Mouse (Mus musculus) adrenal gland, postnatal 10 days (tissue): ENCODE results near the gene Lgr4. TPM values are rescaled to one million over a fixed set of nuclear protein-coding genes. Genes with fewer than 3 reads are reported as not detected.

Experiments used
- DNase-seq: peaks from one replicate; pipeline ENCODE4 v3.0.0; 2021; ENCODE audit warnings: mixed read lengths
- total RNA-seq, 2 experiments: library from RNA; stranded (reverse); gene quantifications; 2 replicates each; pipeline ENCODE4 v1.2.3; 2021

Gene Lgr4
- total RNA-seq, 2 experiments from 2014 or later, result 70.3 to 71.4 TPM

GRCm38 (mm10) chr2:109976181-109976580, 58.7 kb downstream of the Lgr4 start:
- DNase-seq, result no peak

DNA sequence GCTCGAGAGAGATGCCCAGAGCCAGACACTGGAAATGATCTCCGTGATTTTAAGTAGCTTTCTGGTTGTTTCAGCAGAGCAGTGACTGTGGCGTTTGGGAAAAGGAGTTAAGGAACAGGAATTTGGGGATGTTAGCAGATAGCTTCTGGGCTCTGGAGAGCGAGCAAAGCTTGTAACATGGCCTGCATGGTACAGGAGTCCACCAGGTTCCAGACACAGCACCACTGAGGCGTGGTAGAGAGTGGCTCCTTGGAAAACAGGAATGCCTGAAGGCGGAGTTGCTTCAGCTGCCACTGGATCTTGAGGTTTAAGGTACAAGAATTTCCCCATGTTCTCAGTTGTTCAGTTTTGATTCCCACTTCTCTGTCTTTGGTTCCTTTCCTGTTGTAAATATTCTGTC, 59.9 kb downstream of the Lgr4 start:
- no peak for DNase-seq

DNA sequence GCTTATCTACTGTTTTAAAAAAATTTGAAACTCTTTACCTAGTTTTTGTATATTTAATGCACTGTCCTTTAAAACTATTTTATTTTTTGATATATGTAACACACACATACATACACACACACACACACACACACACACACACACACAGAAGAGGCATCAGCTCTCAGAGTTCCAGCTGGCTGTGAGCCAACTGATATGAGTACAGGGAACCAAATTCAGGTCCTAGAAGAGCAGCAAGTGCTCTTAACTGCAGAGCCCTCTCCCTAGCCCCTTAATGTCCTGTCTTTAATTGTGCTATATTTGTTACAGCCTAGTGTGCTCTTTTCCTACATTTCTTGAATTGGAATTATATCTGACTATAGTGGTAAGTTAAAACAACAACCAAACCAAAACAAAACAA, 61.8 kb downstream of the Lgr4 start:
- peak; percentile 57 for DNase-seq

DNA sequence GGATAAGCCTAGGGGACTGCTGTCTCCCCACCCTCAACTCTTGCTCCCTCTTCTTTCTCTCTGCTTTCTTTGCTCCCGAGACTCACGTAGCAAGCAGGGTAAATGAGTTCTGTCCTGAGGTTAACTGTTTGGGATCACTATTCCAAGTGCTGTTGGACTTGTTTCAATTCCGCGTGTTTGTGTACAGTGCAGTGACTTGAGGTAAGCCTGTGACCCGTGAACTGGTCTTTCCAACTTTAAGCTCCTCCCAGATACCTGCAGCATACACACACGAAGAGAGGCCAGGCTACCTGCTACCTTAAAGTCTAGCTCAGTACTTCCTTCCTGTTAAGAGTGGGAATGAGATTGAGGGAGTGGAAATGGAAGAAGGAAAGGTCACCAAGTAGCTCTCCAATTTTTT, 66.0 kb downstream of the Lgr4 start:
- no peak for DNase-seq

DNA sequence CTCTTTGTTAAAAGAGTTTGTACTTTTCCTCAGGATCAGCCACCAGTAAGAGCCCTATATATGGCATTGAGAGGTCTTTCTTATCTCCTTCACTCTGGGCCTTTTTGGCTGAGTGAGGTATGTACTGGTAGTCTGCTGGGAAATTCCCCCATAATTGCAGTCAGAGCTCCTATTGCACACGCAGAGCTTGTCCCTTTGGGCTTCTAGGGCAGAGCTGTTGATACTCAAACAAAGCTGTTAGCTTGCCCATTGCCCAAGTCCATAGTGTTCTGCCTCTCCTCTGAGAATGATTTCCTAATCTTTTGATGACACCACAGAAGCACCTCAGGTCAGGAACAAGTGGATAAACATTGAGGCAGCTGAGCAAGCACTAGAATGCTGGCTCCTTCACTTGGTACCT, 67.5 kb downstream of the Lgr4 start:
- DNase-seq, result no peak

GRCm38 (mm10) chr2:109985560-109985959, 68.1 kb downstream of the Lgr4 start:
- no peak for DNase-seq

- DNase-seq, result no peak
Measured at GRCm38 (mm10) chr2:109986036-109986785, 68.8 kb downstream of the Lgr4 start.

- DNase-seq, result no peak
Measured at GRCm38 (mm10) chr2:109987946-109988345, 70.5 kb downstream of the Lgr4 start.

GRCm38 (mm10) chr2:109989196-109989595, 71.7 kb downstream of the Lgr4 start:
- no peak for DNase-seq

DNA sequence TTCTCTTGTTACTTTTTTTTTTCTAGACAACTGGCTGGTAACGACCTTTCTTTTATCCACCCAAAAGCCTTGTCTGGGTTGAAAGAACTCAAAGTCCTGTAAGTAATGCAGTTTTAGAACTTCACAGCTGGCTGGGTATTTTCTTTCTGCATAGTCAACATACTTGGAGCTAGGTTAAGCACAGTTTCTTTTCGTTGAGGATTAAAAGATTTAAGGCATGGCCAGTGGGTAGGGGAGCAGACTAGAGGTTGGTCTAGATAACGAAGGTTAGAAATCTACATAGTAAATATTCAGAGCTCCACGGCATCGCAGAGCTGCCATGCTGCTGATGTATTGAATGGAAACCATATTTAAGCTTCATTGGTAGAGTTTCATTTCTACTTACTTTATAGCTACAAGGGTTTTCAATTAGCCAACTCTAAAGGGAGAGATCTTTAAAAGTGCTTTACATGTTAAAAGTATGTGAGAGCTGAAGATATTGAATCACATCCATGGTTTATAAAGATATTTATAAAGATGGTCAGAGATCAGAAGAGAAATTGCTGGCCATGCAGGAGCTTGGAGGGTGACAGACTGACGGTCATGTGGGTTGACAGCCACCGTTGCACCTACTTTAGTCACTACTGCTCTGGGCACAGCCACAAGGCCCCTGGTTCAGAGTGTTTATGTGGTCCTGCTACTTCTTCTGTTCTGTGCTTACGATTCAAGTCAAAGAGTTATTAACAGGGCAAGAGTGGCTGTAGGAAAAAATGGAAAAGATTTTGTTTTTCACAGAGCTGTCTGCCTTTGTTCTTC, 72.4 kb downstream of the Lgr4 start:
- DNase-seq, result no peak

GRCm38 (mm10) chr2:109991754-109992153, 74.3 kb downstream of the Lgr4 start:
- no peak for DNase-seq

DNA sequence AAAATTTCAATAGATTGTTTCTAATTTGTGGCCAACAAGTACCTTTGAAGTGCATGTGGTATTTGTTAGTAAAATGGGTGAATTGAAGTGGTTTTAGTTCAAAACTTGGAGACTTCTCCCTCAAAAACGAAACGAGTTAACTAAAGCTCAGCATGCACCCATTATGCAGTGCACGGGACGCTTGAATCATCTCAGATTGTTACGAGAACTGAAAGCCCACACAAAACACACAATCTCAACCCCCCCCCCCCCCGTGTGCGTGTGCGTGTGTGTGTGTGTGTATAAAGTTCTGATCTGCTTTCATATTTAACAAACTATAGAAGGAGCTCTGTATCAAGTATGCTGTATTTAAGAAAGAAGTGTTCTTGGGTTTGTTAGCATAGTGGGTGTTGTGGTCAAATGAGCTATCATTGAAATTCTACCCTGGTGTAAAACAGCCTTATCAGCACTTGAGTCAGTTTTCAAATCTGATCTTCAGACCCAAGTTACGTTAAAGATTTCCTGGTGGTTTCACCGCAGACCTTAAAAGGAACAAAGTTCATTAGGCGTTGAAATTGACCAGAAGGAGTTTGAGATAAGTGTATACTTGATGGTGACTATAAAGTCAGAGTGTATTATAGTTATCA, 75.1 kb downstream of the Lgr4 start:
- DNase-seq, result no peak

GRCm38 (mm10) chr2:109993404-109993803, 76.0 kb downstream of the Lgr4 start:
- no peak for DNase-seq

DNA sequence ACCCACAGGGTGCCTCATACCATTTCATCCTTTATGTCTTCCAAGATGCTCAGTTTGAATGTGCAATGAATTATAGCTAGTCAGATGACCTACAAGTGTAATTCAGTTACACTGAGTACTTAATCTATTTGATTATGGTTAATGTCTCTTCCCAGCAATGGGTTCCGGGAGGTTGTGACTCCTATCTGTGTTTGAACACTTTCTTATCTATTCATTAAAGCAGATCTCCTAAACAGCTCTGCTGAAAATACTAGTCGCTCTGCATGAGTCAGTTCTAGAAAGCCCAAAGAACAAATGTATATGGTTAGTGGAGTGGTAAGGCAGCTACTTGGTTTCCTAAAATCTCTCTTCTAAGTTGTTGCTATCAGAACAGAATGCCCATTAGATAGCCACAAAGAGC, 77.6 kb downstream of the Lgr4 start:
- no peak for DNase-seq

GRCm38 (mm10) chr2:109996411-109996810, 79.0 kb downstream of the Lgr4 start:
- DNase-seq, result peak; percentile 72

DNA sequence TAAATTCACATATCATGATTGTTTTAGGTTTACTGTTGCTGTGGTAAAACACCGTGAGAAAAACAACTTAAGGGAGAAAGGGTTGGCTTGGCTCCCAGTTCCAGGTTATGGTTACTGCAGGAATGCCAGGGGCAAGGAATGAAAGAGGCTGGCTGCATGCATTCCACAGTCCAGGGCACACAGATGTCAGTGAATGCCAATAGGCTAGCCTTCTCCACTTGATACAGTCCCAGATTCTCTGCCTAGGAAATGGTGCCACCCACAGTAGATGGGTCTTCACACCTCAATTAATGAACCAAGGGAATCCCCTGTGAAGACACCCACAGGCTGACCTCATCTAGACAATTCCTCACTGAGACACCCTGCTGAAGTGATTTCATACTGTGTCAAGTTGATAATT, 87.2 kb downstream of the Lgr4 start:
- DNase-seq, result no peak

DNA sequence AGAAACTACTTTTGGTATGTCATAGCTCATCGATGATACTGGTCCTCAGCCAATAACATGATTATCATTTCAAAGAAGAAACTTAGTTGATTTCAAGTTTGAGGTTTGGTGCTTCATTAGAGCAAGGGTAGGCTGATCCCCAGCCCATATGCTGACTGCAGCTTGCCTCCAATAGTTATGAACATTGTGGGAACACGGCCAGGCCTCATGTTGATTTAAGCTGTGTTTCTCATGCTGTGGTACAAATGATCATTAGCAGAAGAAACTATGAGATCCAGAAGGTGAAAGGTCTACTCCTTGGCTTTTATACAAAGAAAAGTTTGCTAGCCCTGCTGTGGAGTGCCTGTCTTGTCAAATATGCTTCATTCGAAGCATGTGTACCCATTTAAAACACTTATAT, 87.7 kb downstream of the Lgr4 start:
- DNase-seq, result no peak

GRCm38 (mm10) chr2:110005596-110006239, 88.3 kb downstream of the Lgr4 start:
- DNase-seq, result no peak

DNA sequence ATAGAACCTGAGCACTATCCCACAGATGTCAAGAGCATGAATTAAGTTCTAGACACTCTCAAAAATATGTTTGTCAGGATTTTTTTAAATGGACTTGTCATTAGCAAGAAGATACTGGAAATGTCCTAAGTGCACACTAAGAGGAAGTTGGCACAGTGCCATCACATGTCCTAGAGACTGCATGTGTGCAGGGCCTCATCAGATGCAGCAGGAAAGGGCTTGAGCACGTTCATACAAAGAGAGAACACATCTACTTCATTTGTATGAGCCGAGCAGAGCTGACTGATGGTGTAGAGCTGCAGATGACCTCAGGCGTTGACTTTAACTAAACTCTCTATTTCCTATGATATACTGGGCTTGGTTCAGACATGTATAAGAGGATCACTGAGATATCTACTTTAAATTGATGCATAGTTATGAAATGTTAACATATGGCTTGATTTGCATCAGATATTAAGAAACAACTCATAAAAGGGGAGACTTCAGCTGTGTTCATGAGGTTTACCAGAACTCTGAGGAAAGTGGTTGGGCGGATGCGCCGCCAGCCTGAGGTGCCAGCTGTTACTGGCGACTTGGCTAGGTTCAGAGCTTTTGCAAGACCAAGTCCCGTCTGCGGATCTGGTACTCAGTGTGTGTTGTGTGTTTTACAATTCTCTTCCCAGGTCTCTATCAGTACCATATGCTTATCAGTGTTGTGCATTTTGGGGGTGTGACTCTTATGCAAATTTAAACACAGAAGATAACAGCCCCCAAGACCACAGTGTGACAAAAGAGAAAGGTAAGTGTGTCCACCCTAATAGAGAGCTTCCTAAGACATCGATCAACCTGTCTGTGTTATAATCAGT, 90.2 kb downstream of the Lgr4 start:
- no peak for DNase-seq

DNA sequence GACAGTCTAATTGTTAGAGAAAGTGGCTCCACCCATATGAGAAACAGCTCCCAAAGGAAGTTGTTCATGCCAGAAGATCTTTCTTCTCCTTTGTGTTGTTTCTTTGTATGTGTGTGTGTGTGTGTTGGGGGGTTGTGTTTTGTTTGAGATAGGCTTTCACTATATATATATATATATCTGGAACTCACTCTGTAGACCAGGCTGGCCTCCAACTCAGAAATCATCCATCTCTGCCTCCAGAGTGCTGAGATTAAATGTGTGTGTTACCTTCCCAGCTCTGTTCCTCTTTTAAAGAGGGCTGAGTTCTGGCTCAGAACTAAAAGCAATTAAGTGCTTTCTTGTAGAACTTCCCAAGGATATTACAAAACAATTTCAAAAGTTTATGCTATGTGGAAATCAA, 92.0 kb downstream of the Lgr4 start:
- no peak for DNase-seq

DNA sequence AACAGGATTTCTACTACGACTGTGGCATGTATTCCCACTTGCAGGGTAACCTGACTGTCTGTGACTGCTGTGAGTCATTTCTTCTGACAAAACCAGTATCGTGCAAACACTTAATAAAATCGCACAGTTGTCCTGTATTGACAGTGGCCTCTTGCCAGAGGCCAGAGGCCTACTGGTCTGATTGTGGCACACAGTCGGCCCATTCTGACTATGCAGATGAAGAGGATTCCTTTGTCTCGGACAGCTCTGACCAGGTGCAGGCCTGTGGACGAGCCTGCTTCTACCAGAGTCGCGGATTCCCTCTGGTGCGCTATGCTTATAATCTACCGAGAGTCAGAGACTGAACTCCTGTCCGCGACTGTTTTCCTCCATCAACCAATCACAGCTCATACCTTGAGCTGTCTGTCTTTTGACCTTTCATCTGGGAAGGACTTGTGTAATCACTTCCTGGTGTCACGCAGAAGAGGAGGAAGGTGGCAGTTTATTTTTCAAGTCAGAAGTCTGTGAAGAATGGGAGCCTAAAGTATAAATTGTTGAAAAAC, 94.8 kb downstream of the Lgr4 start:
- DNase-seq, result no peak

GRCm38 (mm10) chr2:110017087-110017486, 99.6 kb downstream of the Lgr4 start:
- no peak for DNase-seq
